Mouse (Mus musculus) CH12.LX (cell line): ENCODE measurements at regions not wholly inside any gene's neighbourhood (a gene's known extent, or its start where the extent isn't known, plus 50 kb on each side); places are given as distances from the start of the nearest gene placed in this dataset.

Source experiments
- DNase-seq: peaks from one replicate; pipeline ENCODE4 v3.0.0-alpha.2; 2013; ENCODE audit errors: extremely low read depth
- H3K27ac ChIP-seq: 2 replicates; pipeline ENCODE4 v1.5.1; 2012; ENCODE audit warnings: low read depth, mild to moderate bottlenecking, control low read depth, moderate library complexity; ENCODE audit not compliant: insufficient read depth
- H3K27me3 ChIP-seq: replicated peaks from 2 replicates; pipeline ENCODE3; 2012; ENCODE audit warnings: inconsistent platforms
- H3K36me3 ChIP-seq, 2 experiments: replicated peaks in 1 of 2; 2 replicates each; pipeline versions ENCODE3 to v1.6.1; 2012; ENCODE audit warnings: inconsistent platforms in 1 of 2, low read length in 1 of 2, mild to moderate bottlenecking in 1 of 2, mixed read lengths in 1 of 2, moderate library complexity in 1 of 2; ENCODE audit not compliant: control insufficient read depth in 1 of 2, insufficient read depth in 1 of 2
- H3K4me1 ChIP-seq, 2 experiments: 2 replicates each; pipeline ENCODE4 v1.6.1; 2012; ENCODE audit warnings: inconsistent platforms in 1 of 2, moderate library complexity in 1 of 2; ENCODE audit not compliant: insufficient read depth in 2 of 2, control insufficient read depth in 1 of 2
- H3K4me2 ChIP-seq: 2 replicates; pipeline ENCODE4 v1.6.1; 2012; ENCODE audit warnings: low read depth, mild to moderate bottlenecking, control low read depth; ENCODE audit not compliant: poor library complexity, insufficient read depth, severe bottlenecking
- H3K4me3 ChIP-seq, 3 experiments: fragments of 150-350 bp in 1 of 3; sonication (generic) in 1 of 3; replicated peaks in 1 of 3; 2 replicates each; pipeline versions ENCODE3 to v1.5.1; 2011 to 2012; ENCODE audit warnings: low read depth in 2 of 3, low read length in 2 of 3, mild to moderate bottlenecking in 2 of 3, moderate library complexity in 2 of 3, control low read depth in 1 of 3, improper control_type of control experiment in 1 of 3, inconsistent platforms in 1 of 3, mixed read lengths in 1 of 3; ENCODE audit not compliant: poor library complexity in 1 of 3
- H3K79me2 ChIP-seq: replicated peaks from 2 replicates; pipeline ENCODE4 v1.6.1; 2012; ENCODE audit warnings: mild to moderate bottlenecking, moderate library complexity; ENCODE audit not compliant: control insufficient read depth, poor library complexity, insufficient read depth, severe bottlenecking; ENCODE audit errors: extremely low read depth
- H3K9ac ChIP-seq: 2 replicates; pipeline ENCODE4 v1.6.1; 2012; ENCODE audit warnings: low read depth, mild to moderate bottlenecking, control low read depth, moderate library complexity; ENCODE audit not compliant: insufficient read depth
- H3K9me3 ChIP-seq: replicated peaks from 2 replicates; pipeline ENCODE3; 2012; ENCODE audit warnings: low read length, inconsistent platforms, mixed read lengths
- BHLHE40 ChIP-seq: IDR thresholded peaks from 2 replicates; pipeline ENCODE4 v1.6.1; 2011; ENCODE audit warnings: mild to moderate bottlenecking, low read depth, low read length, improper control_type of control experiment
- E2F4 ChIP-seq: IDR thresholded peaks from 2 replicates; pipeline ENCODE4 v1.6.1; 2011; ENCODE audit warnings: low read depth, low read length, improper control_type of control experiment; ENCODE audit not compliant: insufficient replicate concordance
- EP300 ChIP-seq: IDR thresholded peaks from 2 replicates; pipeline ENCODE4 v1.6.1; 2011; ENCODE audit warnings: low read length, improper control_type of control experiment
- ETS1 ChIP-seq: conservative IDR thresholded peaks from 2 replicates; pipeline ENCODE4 v1.6.1; 2012; ENCODE audit warnings: low read depth, mild to moderate bottlenecking, inconsistent platforms, low read length, improper control_type of control experiment, moderate library complexity
- GABPA ChIP-seq: IDR thresholded peaks from 2 replicates; pipeline ENCODE4 v1.6.1; 2012; ENCODE audit warnings: low read depth, low read length, improper control_type of control experiment, inconsistent platforms; ENCODE audit not compliant: insufficient replicate concordance
- JUND ChIP-seq: conservative IDR thresholded peaks from 2 replicates; pipeline ENCODE4 v1.6.1; 2011; ENCODE audit warnings: low read depth, low read length, improper control_type of control experiment
- KAT2A ChIP-seq: IDR thresholded peaks from 2 replicates; pipeline ENCODE4 v1.6.1; 2012; ENCODE audit warnings: low read length, improper control_type of control experiment, inconsistent platforms; ENCODE audit not compliant: insufficient replicate concordance
- MXI1 ChIP-seq: IDR thresholded peaks from 2 replicates; pipeline ENCODE4 v1.6.1; 2011; ENCODE audit warnings: mild to moderate bottlenecking, low read depth, low read length, improper control_type of control experiment
- NRF1 ChIP-seq: IDR thresholded peaks from 2 replicates; pipeline ENCODE4 v1.6.1; 2014; ENCODE audit warnings: low read depth, mild to moderate bottlenecking, inconsistent platforms, low read length, improper control_type of control experiment, moderate library complexity
- PAX5 ChIP-seq: IDR thresholded peaks from 2 replicates; pipeline ENCODE4 v1.6.1; 2012; ENCODE audit warnings: low read length, inconsistent platforms, mixed read lengths
- POLR2A ChIP-seq: IDR thresholded peaks from 2 replicates; pipeline ENCODE4 v1.6.1; 2011; ENCODE audit warnings: low read depth, mild to moderate bottlenecking, improper control_type of control experiment, low read length
- RAD21 ChIP-seq: IDR thresholded peaks from 2 replicates; pipeline ENCODE4 v1.6.1; 2011; ENCODE audit warnings: low read depth, mild to moderate bottlenecking, low read length, improper control_type of control experiment, moderate library complexity
- SMC3 ChIP-seq: IDR thresholded peaks from 2 replicates; pipeline ENCODE4 v1.6.1; 2011; ENCODE audit warnings: low read depth, low read length, improper control_type of control experiment
- TBP ChIP-seq: conservative IDR thresholded peaks from 2 replicates; pipeline ENCODE4 v1.6.1; 2011; ENCODE audit warnings: low read depth, low read length, improper control_type of control experiment
- TCF12 ChIP-seq: IDR thresholded peaks from 2 replicates; pipeline ENCODE4 v1.6.1; 2014; ENCODE audit warnings: low read depth, mild to moderate bottlenecking, inconsistent platforms, low read length, improper control_type of control experiment
- USF2 ChIP-seq: conservative IDR thresholded peaks from 2 replicates; pipeline ENCODE4 v1.6.1; 2011; ENCODE audit warnings: low read depth, low read length, improper control_type of control experiment
- ZC3H11A ChIP-seq: IDR thresholded peaks from 2 replicates; pipeline ENCODE4 v1.6.1; 2012; ENCODE audit warnings: low read depth, mild to moderate bottlenecking, inconsistent platforms, low read length, improper control_type of control experiment
- ZNF384 ChIP-seq: IDR thresholded peaks from 2 replicates; pipeline ENCODE4 v1.6.1; 2012; ENCODE audit warnings: low read depth, low read length, improper control_type of control experiment, inconsistent platforms
- dilution Hi-C: fragments of 300-500 bp; cut with MboI; formaldehyde crosslinking; loops from 2 replicates; pipeline ENCODE4 v1.14.3; 2020; ENCODE audit warnings: low sequenced_read_pairs; ENCODE audit not compliant: extremely low pct_unique_long_range_greater_than_20kb, extremely low pct_ligation_motif_present
- in situ Hi-C: fragments of 300-500 bp; cut with MboI; formaldehyde crosslinking; loops from 3 replicates; pipeline ENCODE4 v1.14.3; 2019; ENCODE audit warnings: low sequenced_read_pairs, low pct_ligation_motif_present, low pct_unique_long_range_greater_than_20kb, mixed read lengths

GRCm38 (mm10) chr13:90673079-90673478, 232.1 kb downstream of the Atp6ap1l start:
- Histone ChIP-seq H3K4me1 (no peaks in the 10 kb centered on the region), H3K9me3 (no peaks in the 10 kb centered on the region), H3K4me3 (no peak overlapping the region), H3K4me2 (no peak overlapping the region), H3K36me3 (no peaks in the 10 kb centered on the region), H3K79me2 (no peaks in the 10 kb centered on the region), H3K27me3 (no peaks in the 10 kb centered on the region), H3K9ac (no peak overlapping the region), H3K27ac (no peak overlapping the region)
- dilution Hi-C loops = no loop called here
- in situ Hi-C loops = no loop called here
- TF ChIP-seq USF2 (no peak), TBP (no peak), PAX5 (no peak), NRF1 (no peak), EP300 (no peak), ETS1 (no peak), POLR2A (no peak), TCF12 (no peak), SMC3 (no peak), ZNF384 (no peak), RAD21 (no peak), MXI1 (no peak), BHLHE40 (no peak), GABPA (no peak), ZC3H11A (no peak), E2F4 (no peak), KAT2A (no peak)
- DNase-seq = no peak

GRCm38 (mm10) chr13:90661567-90662141, 243.5 kb downstream of the Atp6ap1l start:
- H3K4me3 ChIP-seq = no peak overlapping the region
- H3K27me3 ChIP-seq = no peaks in the 10 kb centered on the region
- H3K27ac ChIP-seq = no peak overlapping the region
- no peaks in the 10 kb centered on the region for H3K79me2 ChIP-seq
- H3K4me1 ChIP-seq = no peaks in the 10 kb centered on the region
- DNase-seq = no peak
- TF ChIP-seq JUND (no peak), PAX5 (no peak)
- H3K4me2 ChIP-seq = no peak overlapping the region
- dilution Hi-C loops (no loop called here), in situ Hi-C loops (no loop called here)
- no peaks in the 10 kb centered on the region for H3K36me3 ChIP-seq
- no peaks in the 10 kb centered on the region for H3K9me3 ChIP-seq
- no peak overlapping the region for H3K9ac ChIP-seq
